Mouse (Mus musculus): ENCODE data around the gene D5Ertd579e.

DNA sequence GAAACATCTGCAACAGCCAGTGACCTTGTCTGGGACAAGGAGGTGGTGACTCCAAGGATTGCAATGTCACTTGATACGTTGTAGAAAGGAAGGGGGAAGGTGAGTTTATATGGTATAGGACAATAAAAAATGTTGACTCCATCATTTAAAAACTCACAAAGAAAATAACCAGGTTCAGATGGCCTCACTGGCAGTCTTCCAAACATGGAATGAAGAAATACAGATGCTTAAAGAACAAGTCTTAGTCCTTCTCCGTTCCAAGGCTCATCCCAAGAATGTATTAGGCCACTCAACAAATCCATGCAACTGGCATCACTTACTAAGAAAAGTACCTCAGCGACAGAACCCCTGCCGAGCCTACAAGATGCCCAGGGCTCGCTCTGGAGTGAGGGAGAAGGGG is 141.3 kb downstream of the D5Ertd579e start:
- TF ChIP-seq CTCF (IDR thresholded peaks at IDR 0.05; ENCODE audit: low read depth, low read length) (no peak), POLR2A (IDR thresholded peaks at IDR 0.05; ENCODE audit: borderline replicate concordance, low read depth, low read length) (no peak)
